Mouse (Mus musculus): Measurements from ENCODE around the gene Foxo3. TPM values are rescaled to one million over a fixed set of nuclear protein-coding genes. Genes with fewer than 3 reads are reported as not detected.

Gene Foxo3
- 9.0 and 9.4 TPM in 2 replicates for polyA plus RNA-seq (2014; fragmentation: Nextera tagmentation; extraction: Ambion mirVana)

GRCm38 (mm10) chr10:42276507-42277345 lies at the start of gene Foxo3:
TSS of gene Foxo3 (minus strand) at chr10:42276755.
- Histone ChIP-seq H3K9ac (peak within 1 kb of the TSS; percentile 81), H3K27ac (ENCODE audit: low read depth) (peak within 1 kb of the TSS; percentile 96), H3K4me3 (ENCODE audit: low read depth, low read length) (peak within 1 kb of the TSS; percentile 74), H3K9me3 (ENCODE audit: low read depth, low read length) (no peaks in the 10 kb centered on the region), H3K4me2 (peak within 1 kb of the TSS; percentile 99), H3K4me1 (ENCODE audit: insufficient read depth) (peaks cover 11% of the 10 kb centered on the region), H3K36me3 (ENCODE audit: insufficient read depth) (peaks cover 19% of the 10 kb centered on the region), H3K27me3 (ENCODE audit: insufficient read depth, low read length) (no peaks in the 10 kb centered on the region)
- under 1% methylated on average over 88 of the region's 88 CpGs for WGBS
- DNase-seq (peak; percentile 92), ATAC-seq (ENCODE audit: insufficient read depth) (peak; percentile 74)
- TF ChIP-seq CTCF (IDR thresholded peaks at IDR 0.05; ENCODE audit: low read depth) = no peak

DNA sequence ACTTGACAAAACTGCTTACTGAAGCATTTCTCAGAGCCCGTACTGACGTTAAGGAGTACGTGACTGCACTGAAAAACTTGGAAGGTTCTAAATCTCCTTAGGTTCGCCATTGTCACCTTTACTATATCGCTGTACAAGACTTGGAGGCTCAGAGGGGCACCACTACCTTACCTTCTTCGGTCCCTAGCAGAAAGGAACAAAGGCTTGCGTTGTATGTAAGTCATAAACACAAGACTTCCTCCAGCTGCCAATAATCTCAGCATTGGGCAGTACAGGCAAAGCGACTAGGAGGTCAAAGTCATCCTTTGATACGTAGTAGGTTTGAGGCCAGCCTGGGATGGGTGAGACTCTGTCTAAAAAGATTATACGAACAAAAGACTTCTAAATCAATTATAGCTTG lies 48.8 kb upstream of the Foxo3 start:
- DNase-seq (no peak), ATAC-seq (ENCODE audit: insufficient read depth) (no peak)
- 88% methylated on average over 10 of the region's 10 CpGs for WGBS
- Histone ChIP-seq H3K27me3 (ENCODE audit: insufficient read depth, low read length) (no peaks in the 10 kb centered on the region), H3K9me3 (ENCODE audit: low read depth, low read length) (no peaks in the 10 kb centered on the region), H3K4me1 (ENCODE audit: insufficient read depth) (no peaks in the 10 kb centered on the region), H3K4me3 (ENCODE audit: low read depth, low read length) (no peak overlapping the region), H3K27ac (ENCODE audit: low read depth) (no peak overlapping the region), H3K9ac (no peak overlapping the region), H3K4me2 (no peak overlapping the region), H3K36me3 (ENCODE audit: insufficient read depth) (no peaks in the 10 kb centered on the region)
- TF ChIP-seq CTCF (IDR thresholded peaks at IDR 0.05; ENCODE audit: low read depth) = no peak

DNA sequence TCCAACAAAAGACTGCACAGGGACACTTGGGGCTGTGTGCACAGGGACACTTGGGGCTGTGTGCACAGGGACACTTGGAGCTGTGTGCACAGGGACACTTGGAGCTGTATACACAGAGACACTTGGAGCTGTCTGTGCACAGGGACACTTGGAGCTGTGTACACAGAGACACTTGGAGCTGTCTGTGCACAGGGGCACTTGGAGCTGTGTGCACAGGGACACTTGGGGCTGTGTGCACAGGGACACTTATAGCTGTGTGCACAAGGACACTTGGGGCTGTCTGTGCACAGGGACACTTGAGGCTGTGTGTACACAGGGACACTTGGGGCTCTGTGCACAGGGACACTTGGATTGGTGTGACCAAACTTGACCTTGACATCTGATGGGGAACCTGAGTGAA lies 47.4 kb upstream of the Foxo3 start:
- no peak overlapping the region for H3K4me3 ChIP-seq (ENCODE audit: low read depth, low read length)
- no peak for DNase-seq
- 0 out of 2 replicates have a peak overlapping the region, but pooled peaks have one; percentile 8 for H3K27ac ChIP-seq (ENCODE audit: low read depth)
- peak; percentile 41; the same call in 1 of the 2 replicates for ATAC-seq (ENCODE audit: insufficient read depth)
- no peak for TF ChIP-seq CTCF (IDR thresholded peaks at IDR 0.05; ENCODE audit: low read depth)
- H3K36me3 ChIP-seq (ENCODE audit: insufficient read depth) = 0 out of 2 replicates have a peak, but pooled peaks cover 3% of the 10 kb centered on the region
- H3K27me3 ChIP-seq (ENCODE audit: insufficient read depth, low read length) = no peaks in the 10 kb centered on the region
- no peak overlapping the region for H3K9ac ChIP-seq
- H3K9me3 ChIP-seq (ENCODE audit: low read depth, low read length) = no peaks in the 10 kb centered on the region
- no peaks in the 10 kb centered on the region for H3K4me1 ChIP-seq (ENCODE audit: insufficient read depth)
- H3K4me2 ChIP-seq = no peak overlapping the region

- no peak overlapping the region for H3K27ac ChIP-seq (ENCODE audit: low read depth)
- peak overlapping the region; percentile 19; the same call in 1 of the 2 replicates for H3K4me3 ChIP-seq (ENCODE audit: low read depth, low read length)
- TF ChIP-seq CTCF (IDR thresholded peaks at IDR 0.05; ENCODE audit: low read depth) = no peak
- H3K27me3 ChIP-seq (ENCODE audit: insufficient read depth, low read length) = no peaks in the 10 kb centered on the region
- ATAC-seq (ENCODE audit: insufficient read depth) (no peak), DNase-seq (peak; percentile 38)
- WGBS = 39% methylated on average over 22 of the region's 22 CpGs
- no peaks in the 10 kb centered on the region for H3K4me1 ChIP-seq (ENCODE audit: insufficient read depth)
- H3K4me2 ChIP-seq = peak overlapping the region; percentile 51
- H3K36me3 ChIP-seq (ENCODE audit: insufficient read depth) = peaks cover 2% of the 10 kb centered on the region; the same call in 1 of the 2 replicates
- H3K9me3 ChIP-seq (ENCODE audit: low read depth, low read length) = no peaks in the 10 kb centered on the region
- 0 out of 2 replicates have a peak overlapping the region, but pooled peaks have one; percentile 18 for H3K9ac ChIP-seq
These were observed 36.7 kb upstream of the Foxo3 start for GRCm38 (mm10) chr10:42313222-42313786.

GRCm38 (mm10) chr10:42312557-42312956 lies 36.0 kb upstream of the Foxo3 start:
- no peaks in the 10 kb centered on the region for H3K4me1 ChIP-seq (ENCODE audit: insufficient read depth)
- H3K27me3 ChIP-seq (ENCODE audit: insufficient read depth, low read length) = no peaks in the 10 kb centered on the region
- no peak for TF ChIP-seq CTCF (IDR thresholded peaks at IDR 0.05; ENCODE audit: low read depth)
- ATAC-seq (ENCODE audit: insufficient read depth) (no peak), DNase-seq (no peak)
- no peak overlapping the region for H3K4me3 ChIP-seq (ENCODE audit: low read depth, low read length)
- no peaks in the 10 kb centered on the region for H3K9me3 ChIP-seq (ENCODE audit: low read depth, low read length)
- 53% methylated on average over 1 of the region's 1 CpGs for WGBS
- H3K4me2 ChIP-seq = no peak overlapping the region
- no peak overlapping the region for H3K27ac ChIP-seq (ENCODE audit: low read depth)
- no peak overlapping the region for H3K9ac ChIP-seq
- peaks cover 2% of the 10 kb centered on the region; the same call in 1 of the 2 replicates for H3K36me3 ChIP-seq (ENCODE audit: insufficient read depth)

DNA sequence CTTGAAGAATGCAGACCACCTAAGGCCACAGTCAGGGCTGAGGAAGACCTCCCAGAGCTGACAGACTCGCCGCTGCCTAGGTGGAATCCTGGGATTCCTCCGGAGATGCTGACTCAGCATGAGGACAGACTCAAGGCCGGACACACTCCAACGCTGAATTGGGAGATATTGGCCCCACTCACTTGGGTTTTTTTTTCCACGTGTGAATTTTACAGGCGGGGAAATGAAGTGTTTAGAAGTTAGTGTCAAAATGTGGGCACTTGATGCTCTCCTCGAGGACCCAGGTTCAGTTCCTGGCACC lies 32.1 kb upstream of the Foxo3 start:
- H3K4me3 ChIP-seq (ENCODE audit: low read depth, low read length) = peak overlapping the region; percentile 8
- WGBS = 30% methylated on average over 8 of the region's 8 CpGs

More for the DNA sequence above, 32.1 kb upstream of the Foxo3 start:
- H3K4me2 ChIP-seq = peak overlapping the region; percentile 36
- DNase-seq (no peak), ATAC-seq (ENCODE audit: insufficient read depth) (no peak; the same call in 1 of the 2 replicates)
- H3K9me3 ChIP-seq (ENCODE audit: low read depth, low read length) = no peaks in the 10 kb centered on the region
- no peak overlapping the region for H3K27ac ChIP-seq (ENCODE audit: low read depth)
- no peaks in the 10 kb centered on the region; the same call in 1 of the 2 replicates for H3K36me3 ChIP-seq (ENCODE audit: insufficient read depth)
- no peaks in the 10 kb centered on the region for H3K4me1 ChIP-seq (ENCODE audit: insufficient read depth)
- H3K27me3 ChIP-seq (ENCODE audit: insufficient read depth, low read length) = no peaks in the 10 kb centered on the region
- no peak for TF ChIP-seq CTCF (IDR thresholded peaks at IDR 0.05; ENCODE audit: low read depth)
- no peak overlapping the region for H3K9ac ChIP-seq

Measured in lung, embryonic 14.5 days (tissue).